Mouse (Mus musculus) skeletal muscle tissue, postnatal 0 days (tissue): ENCODE results near the gene Zfp354a. TPM values are rescaled to one million over a fixed set of nuclear protein-coding genes. Genes with fewer than 3 reads are reported as not detected.

ENCODE experiments used
- polyA plus RNA-seq: library from polyadenylated mRNA; unstranded; fragments of >200 nt; fragmentation: Nextera tagmentation; extraction: Ambion mirVana; gene quantifications from 2 replicates; pipeline ENCODE4 v1.2.1, GENCODE M21; 2015

The Zfp354a gene
- 4.1 TPM in 2 replicates for polyA plus RNA-seq

DNA sequence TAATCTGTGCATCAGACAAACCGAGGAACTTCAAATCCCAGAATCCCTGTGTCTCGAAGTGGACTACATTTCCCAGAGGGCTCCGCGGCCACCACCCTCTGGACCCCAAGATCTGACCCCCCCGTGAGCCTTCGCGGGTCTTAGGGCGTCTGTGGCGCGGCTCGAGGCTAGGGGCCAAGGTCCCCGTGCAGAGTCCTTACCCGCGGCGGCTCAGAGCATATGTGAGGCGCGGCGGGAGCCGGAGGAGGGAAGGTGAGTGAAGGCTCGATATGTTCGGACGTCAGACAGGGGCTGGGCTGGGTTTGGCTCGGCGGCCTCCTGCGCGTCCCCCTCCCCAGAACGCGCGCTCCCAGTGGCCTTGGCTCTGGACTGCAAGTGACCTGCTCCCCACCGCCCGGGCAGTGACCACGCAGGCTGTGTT is at the start of gene Zfp354a:
Gene Zfp354a, plus strand, starts transcription at position 107 of the 421 bp plus-strand sequence.

DNA sequence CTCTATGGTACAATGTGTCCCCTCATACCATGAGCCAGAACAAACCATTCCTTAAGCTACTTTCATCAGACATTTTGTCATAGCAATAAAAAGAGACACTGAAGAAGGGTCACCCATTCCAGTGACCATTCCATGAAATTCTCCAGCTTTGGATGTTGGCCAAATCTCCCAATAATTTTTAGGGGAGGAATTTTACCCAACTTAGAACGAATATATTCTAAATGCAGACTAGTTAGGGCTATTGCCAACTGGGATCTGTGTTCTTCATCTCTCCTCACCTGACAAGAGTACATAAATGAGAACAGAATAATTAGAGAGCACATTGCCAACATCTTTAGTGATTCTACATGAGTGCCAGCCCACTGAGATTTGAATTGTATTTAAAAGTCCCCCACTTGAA is 45.1 kb upstream of the Zfp354a start, which contains the start of gene Olfr54:
Gene Olfr54, plus strand, starts transcription at position 301 of the 400 bp plus-strand sequence.

DNA sequence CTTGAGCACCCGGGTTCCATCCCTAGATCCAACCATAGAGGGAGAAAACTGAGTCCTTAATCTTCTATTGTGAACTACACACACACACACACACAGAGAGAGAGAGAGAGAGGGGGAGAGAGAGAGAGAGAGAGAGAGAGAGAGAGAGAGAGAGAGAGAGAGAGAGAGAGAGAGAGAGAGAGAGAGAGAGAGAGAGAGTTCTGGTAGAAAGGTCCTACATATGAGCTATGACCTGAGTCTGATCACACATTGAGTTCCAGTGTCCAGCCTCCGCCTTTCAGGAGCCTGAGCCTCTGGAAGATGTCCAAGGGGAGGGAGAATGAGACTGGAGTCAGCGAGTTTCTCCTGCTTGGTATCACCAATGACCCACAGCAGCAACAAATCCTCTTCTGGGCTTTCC is 11.2 kb upstream of the Zfp354a start, which contains the start of gene Olfr1375:
Gene Olfr1375, plus strand, starts transcription at position 301 of the 400 bp plus-strand sequence.

Other genes starting within 250 kb of the Zfp354a start
- gene Zfp354c, start 231.5 kb upstream of the Zfp354a start, polyA plus RNA-seq = 7.7 and 7.9 TPM in 2 replicates
- 0.63 and 0.91 TPM in 2 replicates for gene Zfp879, start 217.7 kb upstream of the Zfp354a start, polyA plus RNA-seq
- gene Grm6, start 208.6 kb upstream of the Zfp354a start, polyA plus RNA-seq = not detected in 2 replicates
- gene Zfp454, start 171.6 kb upstream of the Zfp354a start, polyA plus RNA-seq = 1.4 and 2.1 TPM in 2 replicates
- gene Zfp2, start 143.1 kb upstream of the Zfp354a start, polyA plus RNA-seq = 2.6 and 4.4 TPM in 2 replicates
- gene Zfp354b, start 127.6 kb upstream of the Zfp354a start, polyA plus RNA-seq = 1.0 and 1.2 TPM in 2 replicates
- not detected in 2 replicates for gene 4933414I15Rik, start 115.5 kb upstream of the Zfp354a start, polyA plus RNA-seq
- not detected in 2 replicates for gene Prop1, start 105.5 kb upstream of the Zfp354a start, polyA plus RNA-seq
- not detected in 2 replicates for gene Olfr1378, start 92.7 kb upstream of the Zfp354a start, polyA plus RNA-seq
- gene Olfr1377, start 77.3 kb upstream of the Zfp354a start, polyA plus RNA-seq = not detected in 2 replicates
- not detected in 2 replicates for gene Olfr51, start 55.7 kb upstream of the Zfp354a start, polyA plus RNA-seq
- gene Olfr54, start 45.0 kb upstream of the Zfp354a start, polyA plus RNA-seq = not detected in 2 replicates
- gene Olfr1375, start 11.1 kb upstream of the Zfp354a start, polyA plus RNA-seq = not detected in 2 replicates
- not detected in 2 replicates for gene Gm12569, start 161.2 kb downstream of the Zfp354a start, polyA plus RNA-seq
- 48.6 and 51.9 TPM in 2 replicates for gene Clk4, start 202.5 kb downstream of the Zfp354a start, polyA plus RNA-seq
- gene BC049762, start 203.8 kb downstream of the Zfp354a start, polyA plus RNA-seq = 0.18 and 0.46 TPM in 2 replicates
- gene Col23a1, start 230.7 kb downstream of the Zfp354a start, polyA plus RNA-seq = 15.6 and 19.7 TPM in 2 replicates